Mouse (Mus musculus) C2C12 (cell line): Measurements from ENCODE around the gene Bbs7.

Experiments used
- CTCF ChIP-seq: IDR thresholded peaks from one replicate; pipeline ENCODE4 v1.5.1; 2011; ENCODE audit not compliant: control insufficient read depth, insufficient read depth, insufficient read length
- USF1 ChIP-seq: IDR thresholded peaks from one replicate; pipeline ENCODE4 v1.6.1; 2011; ENCODE audit warnings: low read depth, mild to moderate bottlenecking, control low read depth, moderate library complexity

- TF ChIP-seq CTCF (no peak), USF1 (no peak)
Measured at GRCm38 (mm10) chr3:36551343-36551742, 61.9 kb downstream of the Bbs7 start.
